Mouse (Mus musculus) intestine, postnatal 0 days (tissue): ENCODE measurements at regions not wholly inside any gene's neighbourhood (a gene's known extent, or its start where the extent isn't known, plus 50 kb on each side); places are given as distances from the start of the nearest gene placed in this dataset.

Experiments
- ATAC-seq: fragments of 200-750 bp; cut with Nextera tagmentation; 2 replicates; pipeline ENCODE4 v1.8.0; 2017; ENCODE audit warnings: mild to moderate bottlenecking, moderate TSS enrichment, moderate library complexity
- H3K27ac ChIP-seq: fragments of 300-500 bp; sonication (generic); 2 replicates; pipeline ENCODE4 v1.5.1; 2014; ENCODE audit warnings: mild to moderate bottlenecking, low read depth, low read length, moderate library complexity
- H3K27me3 ChIP-seq: fragments of 300-500 bp; sonication (generic); replicated peaks from 2 replicates; pipeline ENCODE4 v1.6.1; 2014; ENCODE audit warnings: low read length, mixed read lengths; ENCODE audit not compliant: control insufficient read depth, insufficient read depth
- H3K36me3 ChIP-seq: fragments of 300-500 bp; sonication (generic); 2 replicates; pipeline ENCODE4 v1.6.1; 2014; ENCODE audit warnings: mild to moderate bottlenecking, moderate library complexity; ENCODE audit not compliant: control insufficient read depth, insufficient read depth
- H3K4me1 ChIP-seq: fragments of 300-500 bp; sonication (generic); replicated peaks from 2 replicates; pipeline ENCODE4 v1.6.1; 2014; ENCODE audit warnings: antibody characterized with exemption, low read length, mixed read lengths; ENCODE audit not compliant: control insufficient read depth, insufficient read depth
- H3K4me2 ChIP-seq: fragments of 300-500 bp; sonication (generic); replicated peaks from 2 replicates; pipeline ENCODE4 v1.6.1; 2014; ENCODE audit warnings: low read depth, mild to moderate bottlenecking, moderate library complexity
- H3K4me3 ChIP-seq: fragments of 300-500 bp; sonication (generic); 2 replicates; pipeline ENCODE4 v1.5.1; 2014; ENCODE audit warnings: low read depth, low read length
- H3K9ac ChIP-seq: fragments of 300-500 bp; sonication (generic); 2 replicates; pipeline ENCODE4 v1.6.1; 2014; ENCODE audit warnings: mild to moderate bottlenecking, low read depth, low read length
- H3K9me3 ChIP-seq: fragments of 300-500 bp; sonication (generic); 2 replicates; pipeline ENCODE4 v1.6.1; 2016; ENCODE audit warnings: mixed run types; ENCODE audit not compliant: control insufficient read depth
- CTCF ChIP-seq: sonication (generic); IDR thresholded peaks from 2 replicates; pipeline ENCODE4 v1.5.1; 2016; ENCODE audit warnings: low read depth, mild to moderate bottlenecking, control low read depth, antibody characterized with exemption, moderate library complexity
- WGBS: fragments of 180-500 bp; shearing (Covaris S2); extraction: QIAGEN DNeasy Blood & Tissue Kit; methylation state at CpG from one replicate; pipeline ENCODE4 v1.1.7; 2014; 5-methylcytosine and 5-hydroxymethylcytosine counted together

DNA sequence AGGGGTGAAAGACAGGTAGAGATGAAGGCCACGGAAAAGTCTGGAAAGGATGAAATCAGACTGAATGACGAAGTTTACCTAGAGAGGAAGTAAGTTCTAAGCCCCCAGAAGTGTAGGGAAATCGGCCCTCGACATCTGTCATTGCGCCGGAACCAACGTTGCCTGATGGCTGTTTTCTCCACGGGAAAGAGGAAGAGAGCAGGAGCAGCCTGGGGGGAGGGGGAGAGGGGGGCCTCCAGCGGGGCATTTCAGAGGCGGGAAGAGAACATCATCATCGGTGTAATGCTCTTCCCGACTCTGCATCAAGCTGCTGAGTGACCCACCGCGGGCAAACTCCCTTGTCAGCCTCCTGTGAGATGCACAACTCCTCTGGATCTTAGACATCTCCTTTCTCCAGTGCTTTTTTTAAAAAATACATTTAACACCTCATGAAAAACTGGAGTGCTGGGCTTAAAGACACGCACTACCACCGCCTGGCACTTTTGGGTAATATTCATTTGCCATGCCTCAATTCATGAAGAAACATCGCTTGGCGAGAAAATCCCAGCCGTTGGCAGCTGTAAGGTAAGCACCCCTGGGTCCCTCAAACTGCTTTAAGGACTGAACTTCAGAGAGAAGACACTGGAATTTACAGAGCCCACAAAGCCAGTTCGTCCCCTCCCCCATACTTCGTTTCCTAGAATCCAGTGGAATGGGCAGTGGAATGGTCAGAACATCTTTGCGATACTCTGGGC lies 53.0 kb upstream of the Kras start:
- Histone ChIP-seq H3K27ac (no peak overlapping the region), H3K9me3 (no peaks in the 10 kb centered on the region), H3K4me1 (peaks cover 8% of the 10 kb centered on the region), H3K36me3 (no peaks in the 10 kb centered on the region), H3K4me2 (peak overlapping the region; percentile 53), H3K4me3 (peak overlapping the region; percentile 14), H3K27me3 (no peaks in the 10 kb centered on the region), H3K9ac (no peak overlapping the region)
- no peak for ATAC-seq
- no peak for TF ChIP-seq CTCF
- 70% methylated on average over 22 of the region's 22 CpGs for WGBS

DNA sequence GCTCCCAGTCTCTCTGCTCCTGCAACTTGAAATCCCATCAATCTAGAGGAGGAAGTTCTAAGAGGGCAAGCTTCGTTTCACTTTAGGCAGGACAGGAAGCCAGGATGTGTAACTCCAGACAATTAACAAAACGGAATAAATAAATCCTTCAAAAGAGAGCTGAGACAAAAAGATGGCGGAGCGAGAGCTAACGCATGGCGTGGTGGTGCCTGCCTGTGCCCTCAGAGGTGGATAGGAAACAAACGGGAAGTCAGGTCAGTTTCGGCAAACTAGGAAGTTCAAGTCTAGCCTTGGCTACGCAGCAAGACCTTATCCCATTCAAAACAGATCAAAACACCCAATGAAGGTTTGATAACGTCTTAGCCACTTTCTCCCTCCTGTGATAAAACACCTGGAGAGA lies 52.1 kb upstream of the Kras start:
- ATAC-seq: no peak
- WGBS: 80% methylated on average over 10 of the region's 10 CpGs
- Histone ChIP-seq H3K36me3 (no peaks in the 10 kb centered on the region), H3K4me1 (peaks cover 8% of the 10 kb centered on the region), H3K27me3 (no peaks in the 10 kb centered on the region), H3K9ac (no peak overlapping the region), H3K27ac (no peak overlapping the region), H3K9me3 (no peaks in the 10 kb centered on the region), H3K4me2 (no peak overlapping the region), H3K4me3 (no peak overlapping the region)
- no peak for TF ChIP-seq CTCF

DNA sequence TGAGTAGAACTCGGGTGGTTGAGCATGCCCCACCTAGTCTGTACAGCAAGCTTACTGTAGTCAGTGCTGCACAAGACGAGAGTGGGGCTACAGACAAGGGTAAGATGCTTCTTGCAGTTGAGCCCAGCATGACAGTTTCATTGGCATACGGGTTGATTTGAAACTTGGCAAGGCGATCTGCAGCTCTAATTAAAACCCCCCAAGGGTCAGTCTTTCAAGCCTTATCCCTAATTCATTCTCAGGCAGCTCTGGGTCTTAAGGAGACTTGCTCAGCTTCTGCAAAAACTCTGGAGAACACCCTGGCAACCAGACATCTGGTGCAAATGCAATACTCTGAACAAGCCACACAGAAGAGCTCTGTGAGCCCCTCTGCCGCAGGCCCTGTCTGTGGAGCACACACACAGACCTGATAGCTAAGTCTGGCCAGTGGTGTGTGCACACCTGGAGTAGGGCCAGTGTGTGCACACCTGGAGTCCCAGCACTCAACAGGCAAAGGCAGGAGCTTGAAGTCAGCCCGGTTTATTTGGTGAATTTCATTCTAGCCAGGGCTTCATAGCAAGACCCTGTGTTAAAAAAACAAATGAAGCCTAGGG lies 50.3 kb upstream of the Kras start:
- H3K4me1 ChIP-seq: peaks cover 8% of the 10 kb centered on the region
- H3K4me2 ChIP-seq: no peak overlapping the region
- no peaks in the 10 kb centered on the region for H3K36me3 ChIP-seq
- H3K9ac ChIP-seq: no peak overlapping the region
- TF ChIP-seq CTCF: no peak
- no peak overlapping the region for H3K4me3 ChIP-seq
- H3K27me3 ChIP-seq: no peaks in the 10 kb centered on the region
- 63% methylated on average over 6 of the region's 6 CpGs for WGBS
- no peak overlapping the region for H3K27ac ChIP-seq
- no peak for ATAC-seq
- H3K9me3 ChIP-seq: no peaks in the 10 kb centered on the region
